Mouse (Mus musculus): Measurements from ENCODE around the gene Apoc1. TPM values are rescaled to one million over a fixed set of nuclear protein-coding genes. Genes with fewer than 3 reads are reported as not detected.

Apoc1 gene
- polyA plus RNA-seq, 1 experiment from 2014 or later, result 199 TPM

DNA sequence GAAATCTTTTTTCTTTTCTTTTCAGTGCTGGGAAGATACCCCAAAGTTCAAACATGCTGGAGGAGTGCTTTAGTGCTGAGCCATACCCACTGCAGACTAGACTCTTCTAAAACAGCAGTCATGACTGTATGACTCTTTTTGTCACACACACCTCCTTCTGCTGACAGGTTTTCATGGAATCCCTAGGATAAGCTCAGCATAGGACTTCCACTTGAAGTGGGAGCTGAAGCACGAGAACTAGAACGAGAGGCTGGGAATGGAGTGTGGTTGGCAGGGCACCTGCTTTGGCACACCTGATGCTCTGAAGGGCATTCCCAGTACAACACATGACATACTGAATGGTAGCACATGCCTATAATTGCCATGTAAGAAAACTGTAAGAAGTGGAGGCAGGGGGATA is 39.8 kb downstream of the Apoc1 start:
- no peak for DNase-seq (ENCODE audit: low spot score)
- H3K4me1 ChIP-seq (replicated peaks; ENCODE audit: control insufficient read depth, insufficient read depth, low read length), result peaks cover 9% of the 10 kb centered on the region
- H3K9me3 ChIP-seq (ENCODE audit: control insufficient read depth, low read length), result no peaks in the 10 kb centered on the region
- H3K9ac ChIP-seq (ENCODE audit: low read depth, low read length), result no peak overlapping the region
- H3K27me3 ChIP-seq (replicated peaks; ENCODE audit: control insufficient read depth, insufficient read depth, low read length), result no peaks in the 10 kb centered on the region
- no peak overlapping the region for H3K27ac ChIP-seq (ENCODE audit: low read depth, low read length)
- no peak for ATAC-seq (replicated peaks; ENCODE audit: low FRiP score)
- no peak overlapping the region for H3K4me3 ChIP-seq (ENCODE audit: low read depth, low read length)
- 91% methylated on average over 2 of the region's 2 CpGs for WGBS
- no peak overlapping the region for H3K4me2 ChIP-seq
- peaks cover 26% of the 10 kb centered on the region for H3K36me3 ChIP-seq (ENCODE audit: control insufficient read depth, insufficient read depth, low read length)

DNA sequence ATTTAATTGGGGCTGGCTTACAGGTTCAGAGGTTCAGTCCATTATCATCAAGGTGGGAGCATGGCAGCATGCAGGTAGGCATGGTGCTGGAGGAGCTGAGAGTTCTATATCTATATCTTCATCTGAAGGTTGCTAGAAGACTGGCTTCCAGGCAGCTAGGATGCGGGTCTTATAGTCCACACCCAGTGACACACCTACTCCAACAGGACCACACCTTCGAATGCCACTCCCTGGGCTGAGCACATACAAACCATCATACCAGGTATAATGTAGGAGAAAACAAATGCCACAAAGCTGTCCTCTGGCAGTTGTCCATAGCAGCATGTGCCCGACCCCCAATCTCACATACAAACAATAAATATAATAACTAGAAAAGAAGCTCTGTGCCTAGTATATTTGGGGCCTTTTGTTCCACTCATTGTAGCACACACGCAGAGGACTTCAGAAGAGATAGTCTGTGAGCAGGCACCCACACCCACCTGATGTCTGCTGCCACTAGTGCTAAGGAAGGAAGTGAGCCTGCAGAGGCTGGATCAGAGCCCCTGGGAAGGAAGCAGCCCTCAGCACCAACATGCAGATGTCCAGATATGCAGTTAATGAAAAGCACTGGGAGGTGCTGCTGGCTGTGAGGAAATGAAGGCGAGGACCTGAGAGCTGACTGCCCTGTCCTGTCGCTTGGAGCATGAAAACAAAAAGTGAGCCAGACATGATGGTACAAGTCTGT is 41.2 kb downstream of the Apoc1 start:
- ATAC-seq (replicated peaks; ENCODE audit: low FRiP score), result peak; percentile 48; the same call in 1 of the 2 replicates
- WGBS, result 64% methylated on average over 6 of the region's 6 CpGs
- H3K4me2 ChIP-seq, result no peak overlapping the region

DNA sequence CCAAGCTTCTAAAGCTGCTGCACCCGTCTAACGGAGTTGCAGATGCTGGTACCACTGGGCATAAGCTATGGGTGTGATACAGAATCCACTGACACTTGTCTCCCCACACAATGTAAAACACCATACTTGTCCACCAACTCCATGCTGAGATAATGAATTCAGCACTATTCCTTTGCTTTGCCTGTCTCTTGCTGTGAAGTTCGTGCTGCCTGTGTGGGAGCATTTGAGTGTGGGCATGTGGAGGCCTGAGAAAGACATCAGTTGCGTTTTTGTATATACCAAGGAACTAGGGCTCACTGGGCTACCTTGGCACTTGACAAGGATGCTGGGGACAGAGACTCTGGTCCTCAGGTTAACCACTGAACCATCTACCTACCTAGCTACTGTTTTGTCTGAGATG is 51.2 kb downstream of the Apoc1 start:
- no peaks in the 10 kb centered on the region for H3K4me1 ChIP-seq (replicated peaks; ENCODE audit: control insufficient read depth, insufficient read depth, low read length)
- WGBS, result 98% methylated on average over 4 of the region's 4 CpGs
- peaks cover 68% of the 10 kb centered on the region for H3K36me3 ChIP-seq (ENCODE audit: control insufficient read depth, insufficient read depth, low read length)

More for the DNA sequence above, 41.2 kb downstream of the Apoc1 start:
- Histone ChIP-seq H3K9me3 (ENCODE audit: control insufficient read depth, low read length) (no peaks in the 10 kb centered on the region), H3K36me3 (ENCODE audit: control insufficient read depth, insufficient read depth, low read length) (peaks cover 30% of the 10 kb centered on the region), H3K4me1 (replicated peaks; ENCODE audit: control insufficient read depth, insufficient read depth, low read length) (peaks cover 9% of the 10 kb centered on the region), H3K9ac (ENCODE audit: low read depth, low read length) (no peak overlapping the region), H3K27ac (ENCODE audit: low read depth, low read length) (no peak overlapping the region), H3K4me3 (ENCODE audit: low read depth, low read length) (no peak overlapping the region), H3K27me3 (replicated peaks; ENCODE audit: control insufficient read depth, insufficient read depth, low read length) (no peaks in the 10 kb centered on the region)
- no peak for DNase-seq (ENCODE audit: low spot score)

More for the DNA sequence above, 51.2 kb downstream of the Apoc1 start:
- H3K9me3 ChIP-seq (ENCODE audit: control insufficient read depth, low read length), result no peaks in the 10 kb centered on the region
- H3K4me2 ChIP-seq, result no peak overlapping the region
- no peak for DNase-seq (ENCODE audit: low spot score)
- ATAC-seq (replicated peaks; ENCODE audit: low FRiP score), result no peak
- H3K4me3 ChIP-seq (ENCODE audit: low read depth, low read length), result no peak overlapping the region
- H3K9ac ChIP-seq (ENCODE audit: low read depth, low read length), result no peak overlapping the region
- no peak overlapping the region for H3K27ac ChIP-seq (ENCODE audit: low read depth, low read length)
- no peaks in the 10 kb centered on the region for H3K27me3 ChIP-seq (replicated peaks; ENCODE audit: control insufficient read depth, insufficient read depth, low read length)

Other genes with a start within 250 kb of the Apoc1 start
- gene Mark4, start 233.8 kb downstream of the Apoc1 start, polyA plus RNA-seq (2014; fragmentation: Nextera tagmentation; extraction: Ambion mirVana), result 6.7 and 7.7 TPM in 2 replicates
- gene Exoc3l2, start 229.3 kb downstream of the Apoc1 start, polyA plus RNA-seq (2014; fragmentation: Nextera tagmentation; extraction: Ambion mirVana), result 4.3 and 5.6 TPM in 2 replicates
- gene Bloc1s3, start 184.3 kb downstream of the Apoc1 start, polyA plus RNA-seq (2014; fragmentation: Nextera tagmentation; extraction: Ambion mirVana), result 2.0 and 2.1 TPM in 2 replicates
- 97.4 and 108 TPM in 2 replicates for gene Trappc6a, start 184.3 kb downstream of the Apoc1 start, polyA plus RNA-seq (2014; fragmentation: Nextera tagmentation; extraction: Ambion mirVana)
- gene Nkpd1, start 174.8 kb downstream of the Apoc1 start, polyA plus RNA-seq (2014; fragmentation: Nextera tagmentation; extraction: Ambion mirVana), result not detected in 2 replicates
- 2.9 and 3.1 TPM in 2 replicates for gene Ppp1r37, start 129.6 kb downstream of the Apoc1 start, polyA plus RNA-seq (2014; fragmentation: Nextera tagmentation; extraction: Ambion mirVana)
- 2.3 and 2.4 TPM in 2 replicates for gene Zfp296, start 115.4 kb downstream of the Apoc1 start, polyA plus RNA-seq (2014; fragmentation: Nextera tagmentation; extraction: Ambion mirVana)
- 133 and 142 TPM in 2 replicates for gene Gemin7, start 115.1 kb downstream of the Apoc1 start, polyA plus RNA-seq (2014; fragmentation: Nextera tagmentation; extraction: Ambion mirVana)
- gene Clasrp, start 88.2 kb downstream of the Apoc1 start, polyA plus RNA-seq (2014; fragmentation: Nextera tagmentation; extraction: Ambion mirVana), result 33.4 and 45.5 TPM in 2 replicates
- 2.0 and 2.3 TPM in 2 replicates for gene Relb, start 63.2 kb downstream of the Apoc1 start, polyA plus RNA-seq (2014; fragmentation: Nextera tagmentation; extraction: Ambion mirVana)
- 89.9 and 94.9 TPM in 2 replicates for gene Clptm1, start 27.6 kb downstream of the Apoc1 start, polyA plus RNA-seq (2014; fragmentation: Nextera tagmentation; extraction: Ambion mirVana)
- 235 and 244 TPM in 2 replicates for gene Apoc2, start 14.7 kb downstream of the Apoc1 start, polyA plus RNA-seq (2014; fragmentation: Nextera tagmentation; extraction: Ambion mirVana)
- not detected in 2 replicates for gene Gm44805, start 11.2 kb downstream of the Apoc1 start, polyA plus RNA-seq (2014; fragmentation: Nextera tagmentation; extraction: Ambion mirVana)
- 4.8 and 5.4 TPM in 2 replicates for gene Apoc4, start 11.2 kb downstream of the Apoc1 start, polyA plus RNA-seq (2014; fragmentation: Nextera tagmentation; extraction: Ambion mirVana)
- gene Apoe, start 6.5 kb upstream of the Apoc1 start, polyA plus RNA-seq (2014; fragmentation: Nextera tagmentation; extraction: Ambion mirVana), result 1,439 and 1,470 TPM in 2 replicates
- 259 and 264 TPM in 2 replicates for gene Tomm40, start 22.8 kb upstream of the Apoc1 start, polyA plus RNA-seq (2014; fragmentation: Nextera tagmentation; extraction: Ambion mirVana)
- gene Nectin2, start 57.8 kb upstream of the Apoc1 start, polyA plus RNA-seq (2014; fragmentation: Nextera tagmentation; extraction: Ambion mirVana), result 55.9 and 58.4 TPM in 2 replicates
- 17.5 and 21.8 TPM in 2 replicates for gene Bcam, start 78.4 kb upstream of the Apoc1 start, polyA plus RNA-seq (2014; fragmentation: Nextera tagmentation; extraction: Ambion mirVana)
- 1.4 TPM in 2 replicates for gene Cblc, start 104.1 kb upstream of the Apoc1 start, polyA plus RNA-seq (2014; fragmentation: Nextera tagmentation; extraction: Ambion mirVana)
- gene Bcl3, start 130.1 kb upstream of the Apoc1 start, polyA plus RNA-seq (2014; fragmentation: Nextera tagmentation; extraction: Ambion mirVana), result 5.4 and 7.0 TPM in 2 replicates
- not detected in 2 replicates for gene Gm19345, start 159.3 kb upstream of the Apoc1 start, polyA plus RNA-seq (2014; fragmentation: Nextera tagmentation; extraction: Ambion mirVana)
- not detected in 2 replicates for gene Ceacam16, start 168.6 kb upstream of the Apoc1 start, polyA plus RNA-seq (2014; fragmentation: Nextera tagmentation; extraction: Ambion mirVana)
- not detected in 2 replicates for gene Ceacam19, start 195.3 kb upstream of the Apoc1 start, polyA plus RNA-seq (2014; fragmentation: Nextera tagmentation; extraction: Ambion mirVana)
- 5.1 and 6.1 TPM in 2 replicates for gene Pvr, start 228.5 kb upstream of the Apoc1 start, polyA plus RNA-seq (2014; fragmentation: Nextera tagmentation; extraction: Ambion mirVana)

Measured in liver, embryonic 11.5 days (tissue).